Mouse (Mus musculus) brain, embryonic 18.5 days (tissue): Measurements from ENCODE around the gene Ccdc142.
A peak's percentile ranks its signal among the peaks of the same experiment; 100 is the strongest.

Experiments used
- DNase-seq: peaks from one replicate; pipeline ENCODE4 v3.0.0-alpha.2; 2012; ENCODE audit warnings: low read depth, low spot score

Ccdc142 gene

DNA sequence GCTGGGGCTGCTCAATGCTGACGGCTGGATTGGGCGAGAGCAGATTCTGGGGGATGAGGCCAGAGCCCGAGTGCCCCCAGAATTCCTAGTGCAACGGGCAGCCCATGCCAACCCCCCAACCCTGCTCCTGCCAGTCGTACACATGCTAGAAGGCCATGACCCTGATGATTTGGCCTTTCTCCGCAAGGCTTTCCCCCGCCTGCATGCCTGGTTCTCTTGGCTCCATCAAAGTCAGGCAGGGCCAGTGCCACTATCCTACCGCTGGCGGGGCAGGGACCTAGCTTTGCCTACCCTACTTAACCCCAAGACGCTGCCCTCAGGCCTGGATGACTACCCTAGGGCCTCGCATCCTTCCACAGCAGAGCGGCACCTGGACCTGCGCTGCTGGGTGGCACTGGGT lies 16.2 kb downstream of the Ccdc142 start:
- no peak for DNase-seq

DNA sequence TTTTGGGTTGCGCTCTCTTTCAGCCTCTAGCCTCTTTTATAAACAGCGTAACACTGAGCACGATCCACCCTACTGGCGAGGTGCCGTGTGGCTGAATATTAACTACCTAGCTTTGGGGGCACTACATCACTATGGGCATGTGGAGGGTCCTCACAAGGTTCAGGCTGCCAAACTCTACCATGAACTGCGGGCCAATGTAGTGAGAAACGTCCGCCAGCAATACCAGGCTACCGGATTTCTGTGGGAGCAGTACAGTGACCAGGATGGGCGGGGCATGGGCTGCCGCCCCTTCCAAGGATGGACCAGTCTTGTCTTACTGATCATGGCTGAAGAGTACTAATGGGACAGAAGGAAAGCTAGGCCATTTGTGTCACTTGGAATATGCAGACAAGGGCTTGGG lies 17.0 kb downstream of the Ccdc142 start:
- DNase-seq: no peak

DNA sequence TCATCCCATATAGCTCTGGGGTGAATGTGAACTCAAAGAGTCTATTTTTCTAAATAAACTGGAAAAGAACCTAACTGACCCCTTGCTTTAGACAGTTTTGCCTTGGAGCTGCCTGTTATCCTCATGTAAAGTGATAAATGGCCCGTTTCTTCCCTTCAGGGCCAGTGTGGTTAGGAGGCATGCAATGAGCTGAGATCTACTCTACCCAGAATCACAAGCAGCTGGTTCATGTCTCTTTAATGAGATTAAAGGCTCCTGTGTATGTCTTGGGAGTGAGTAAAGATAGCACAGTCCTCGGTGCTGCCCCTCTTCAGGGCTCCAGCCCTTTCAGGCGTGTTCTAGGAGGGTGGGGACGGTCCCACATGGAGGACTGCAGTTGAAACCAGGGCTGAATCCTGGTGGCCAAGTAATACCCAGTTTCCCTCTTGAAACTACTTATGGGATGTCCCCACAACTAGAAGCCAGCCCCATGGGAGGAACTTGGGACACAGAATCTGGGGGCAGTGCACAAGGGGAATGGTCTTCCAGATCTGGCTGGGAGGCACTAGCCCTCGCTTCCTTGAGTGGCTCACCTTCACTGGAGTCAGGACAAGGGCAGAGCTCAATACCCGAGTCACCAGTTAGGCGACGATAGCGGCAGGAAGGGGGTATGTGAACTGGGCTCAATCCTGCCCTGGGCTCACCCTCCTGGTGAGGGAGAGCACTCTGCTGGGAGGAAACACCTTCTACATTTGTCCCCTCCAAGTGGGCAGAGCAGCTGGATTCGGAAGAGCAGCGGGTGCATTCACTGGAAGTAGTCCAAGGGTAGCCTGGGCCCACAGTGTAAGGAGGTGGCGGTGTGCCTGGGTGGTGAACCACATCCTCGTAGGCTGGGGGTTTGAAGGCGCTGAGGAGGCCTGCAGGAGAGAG lies 17.7 kb downstream of the Ccdc142 start:
- DNase-seq: no peak

DNA sequence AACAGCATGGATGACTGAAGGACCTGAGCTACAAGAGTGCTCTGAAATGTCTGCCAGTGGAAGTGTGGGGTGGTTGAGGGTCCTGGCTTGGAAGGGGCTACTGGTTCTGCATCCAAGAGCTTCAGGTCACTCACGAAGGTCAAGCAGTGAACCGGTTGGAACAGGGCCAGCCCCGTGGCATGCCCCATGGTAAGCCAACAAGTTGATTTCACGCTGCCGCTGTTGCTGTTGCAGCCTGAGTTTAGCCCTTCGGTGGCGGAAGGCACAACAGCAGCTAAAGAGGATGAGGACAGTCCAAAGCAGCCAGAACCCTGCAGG lies 18.3 kb downstream of the Ccdc142 start:
- DNase-seq: no peak

DNA sequence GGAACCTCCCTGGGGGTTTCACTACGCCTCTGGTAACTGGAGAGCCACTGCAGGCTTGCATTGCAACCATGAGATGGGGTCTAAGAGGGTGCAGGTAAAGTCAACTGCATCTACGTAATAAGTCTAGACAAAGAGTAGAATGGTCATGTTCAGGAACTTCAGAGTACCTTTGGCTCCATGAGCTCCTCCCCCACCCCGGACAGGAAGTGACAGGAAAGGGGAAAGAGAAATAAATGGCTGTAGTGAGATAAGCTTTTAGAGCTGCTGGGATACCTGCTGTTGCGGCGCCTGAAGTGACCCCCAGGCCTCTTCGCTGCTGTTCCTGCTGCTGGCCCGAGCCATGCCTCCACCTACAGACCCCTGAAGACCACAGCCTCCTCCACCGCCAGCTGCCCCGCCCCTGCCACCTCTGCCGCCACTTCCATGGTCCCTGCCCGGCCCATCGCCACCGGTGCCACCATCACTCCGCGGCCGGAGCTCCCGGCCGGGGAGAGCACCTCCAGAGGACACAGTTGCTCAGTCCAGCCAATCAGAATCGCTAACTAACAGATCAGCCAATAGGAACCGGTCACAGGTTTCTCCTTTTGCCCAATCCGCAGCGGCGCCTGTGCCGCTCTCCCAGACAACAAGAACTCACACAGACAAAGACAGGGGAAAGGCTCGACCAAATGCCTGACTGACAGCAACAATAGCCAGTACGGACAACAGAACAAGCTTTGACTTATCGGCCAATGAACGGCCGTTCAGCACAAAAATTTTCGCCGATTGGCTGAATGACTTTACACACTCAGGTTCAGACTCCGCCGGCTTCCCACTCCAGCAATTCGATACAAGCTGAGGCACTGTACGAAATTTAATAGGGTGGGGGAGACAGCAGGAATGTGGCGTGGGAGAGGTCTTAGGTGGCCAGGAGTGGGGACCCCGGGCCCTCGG lies 19.8 kb downstream of the Ccdc142 start, which contains the start of gene Wbp1:
Gene Wbp1 (minus strand): TSS at position 630 of the 933 bp plus-strand sequence.
- DNase-seq: peak; percentile 99

DNA sequence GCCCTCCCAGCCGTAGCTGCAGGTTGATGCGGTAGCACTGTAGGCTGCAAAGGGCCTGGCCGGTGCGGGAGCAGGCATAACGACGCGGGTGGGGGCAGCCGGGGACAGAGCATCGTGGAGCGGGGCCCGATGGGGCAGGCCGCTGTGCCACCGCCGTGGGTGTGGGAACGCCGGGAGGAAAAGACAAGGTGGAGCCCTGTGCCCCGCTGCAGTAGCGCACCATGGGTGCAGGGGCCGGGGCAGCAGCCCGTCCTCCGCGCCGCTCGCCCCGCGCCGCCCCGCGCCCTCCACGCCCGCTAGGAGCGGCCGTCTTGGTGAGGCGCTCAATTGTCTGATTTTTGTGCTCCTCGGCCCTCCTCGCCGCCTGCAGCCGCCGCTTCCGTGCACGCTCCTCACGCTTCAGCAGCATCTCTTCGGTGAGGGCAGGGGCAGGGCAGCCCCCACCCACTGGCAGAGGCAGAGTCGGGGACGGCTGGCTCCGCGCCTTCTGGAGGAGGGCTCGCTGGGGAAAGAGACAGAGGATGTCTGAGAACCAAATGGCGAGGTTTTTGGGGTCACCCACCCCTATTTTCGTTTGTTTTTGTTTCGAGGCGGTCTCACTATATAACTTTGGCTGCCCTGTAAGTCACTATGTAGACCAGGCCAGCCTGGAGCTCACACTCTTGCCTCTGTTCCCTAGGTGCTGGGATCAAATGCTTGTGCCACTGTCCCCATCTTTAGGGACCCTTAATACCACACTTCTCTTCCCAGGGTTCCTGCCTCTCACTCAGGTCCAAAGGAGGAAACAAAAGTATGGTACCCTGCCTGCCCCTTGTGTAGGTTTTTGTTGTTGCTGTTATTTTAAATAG lies 20.7 kb downstream of the Ccdc142 start:
- no peak for DNase-seq

DNA sequence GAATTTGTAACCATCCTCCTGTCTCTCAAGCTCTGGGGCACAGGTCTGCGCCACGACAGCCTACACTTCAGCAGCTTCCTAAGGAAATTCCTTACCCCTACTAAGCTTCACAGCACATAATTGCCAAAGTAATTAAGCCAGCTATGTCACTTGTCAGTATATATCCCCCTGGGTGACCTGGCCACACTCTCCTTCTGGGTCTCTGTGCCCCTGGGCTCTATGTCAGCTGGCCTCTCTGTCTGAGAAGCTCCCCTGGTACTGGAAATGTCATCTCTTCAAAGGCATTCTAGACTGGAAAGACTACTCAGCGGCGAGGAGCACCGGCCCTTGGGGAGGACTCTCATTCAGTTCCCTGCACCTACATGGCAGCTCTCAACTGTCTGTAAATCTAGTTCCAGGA lies 21.6 kb downstream of the Ccdc142 start:
- DNase-seq: no peak

DNA sequence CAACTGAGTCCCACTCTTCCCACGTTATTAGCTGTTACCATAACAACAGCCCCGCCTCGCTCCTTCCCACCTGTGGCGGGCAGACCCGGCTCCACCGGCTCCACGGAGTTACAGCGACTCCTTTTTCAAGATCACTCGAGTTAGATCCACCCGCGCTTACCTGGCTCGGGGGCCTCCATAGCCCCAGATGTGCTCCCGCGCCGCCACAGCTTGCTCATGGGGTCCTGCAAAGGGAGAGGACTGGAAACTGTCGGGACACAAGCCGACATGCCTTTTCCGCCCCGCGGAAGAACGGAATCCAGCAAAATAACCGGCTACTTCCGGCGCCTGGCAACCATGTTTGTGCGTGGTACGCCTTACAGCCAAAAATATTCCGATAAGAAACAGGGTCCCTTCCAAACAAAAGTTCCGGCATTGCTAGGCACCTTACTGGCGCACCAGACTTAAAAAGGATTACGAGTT lies 23.5 kb downstream of the Ccdc142 start:
- peak; percentile 88 for DNase-seq

DNA sequence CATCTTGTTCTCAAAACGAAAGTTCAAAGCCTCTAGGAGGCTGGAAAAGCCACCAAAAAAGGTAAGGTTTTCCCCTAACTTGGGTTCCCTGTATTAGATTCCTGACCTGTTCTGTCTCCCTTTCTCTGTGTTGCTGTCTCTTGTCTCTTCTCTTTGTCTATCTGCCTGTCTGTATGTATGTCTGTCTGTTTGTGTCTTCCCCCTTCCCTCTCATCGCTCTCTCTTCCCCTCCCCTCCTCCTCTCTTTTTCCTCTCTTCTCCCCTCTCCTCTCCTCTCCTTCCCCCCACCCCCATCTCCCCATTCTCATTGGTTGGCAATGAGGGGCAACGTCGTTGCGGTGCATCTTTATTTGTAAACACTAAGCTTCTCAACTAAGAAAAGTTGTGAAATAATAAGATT lies 23.9 kb downstream of the Ccdc142 start, which contains the start of gene Ino80b:
Gene Ino80b (minus strand): TSS at position 101 of the 400 bp plus-strand sequence.
- no peak for DNase-seq

DNA sequence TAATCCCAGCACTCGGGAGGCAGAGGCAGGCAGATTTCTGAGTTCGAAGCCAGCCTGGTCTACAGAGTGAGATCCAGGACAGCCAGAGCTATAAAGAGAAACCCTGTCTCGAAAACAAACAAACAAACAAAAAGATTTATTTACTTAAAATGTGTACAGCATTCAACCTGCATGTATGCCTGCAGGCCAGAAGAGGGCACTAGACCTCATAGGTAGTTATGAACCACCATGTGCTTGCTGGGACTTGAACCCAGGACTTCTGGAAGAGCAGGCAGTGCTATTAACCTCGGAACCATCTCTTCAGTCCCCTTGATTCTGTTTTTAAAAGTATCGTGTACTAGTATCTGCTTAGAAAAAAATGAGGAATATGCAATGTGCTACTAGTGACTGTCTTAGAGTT lies 26.0 kb downstream of the Ccdc142 start:
- no peak for DNase-seq

DNA sequence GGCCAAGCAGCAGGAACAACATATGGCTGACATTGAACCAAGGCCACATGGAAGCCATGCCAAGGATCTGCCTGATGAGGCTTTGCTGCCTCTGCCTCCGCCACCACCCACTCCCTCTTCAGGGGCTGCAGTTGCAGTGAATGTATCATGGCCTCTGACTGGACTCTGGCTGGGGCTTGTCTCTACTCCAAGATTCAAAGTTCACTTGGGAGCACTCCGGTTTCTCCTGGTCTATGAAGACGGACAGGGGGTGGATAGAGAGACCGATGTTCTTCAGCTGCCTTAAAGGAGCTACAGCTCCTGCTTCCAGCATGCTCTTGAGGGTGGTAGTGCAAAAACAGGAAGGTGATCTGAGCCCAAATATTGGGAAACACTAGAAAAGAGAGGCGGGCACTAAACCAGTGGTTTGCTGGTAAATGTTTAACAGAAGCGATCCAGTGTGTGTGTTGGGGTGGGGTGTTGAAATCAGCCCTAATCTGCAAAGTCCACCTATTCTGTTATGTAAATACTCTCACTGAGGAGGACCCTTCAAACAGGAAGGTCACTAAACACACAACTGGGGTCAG lies 30.2 kb downstream of the Ccdc142 start:
- no peak for DNase-seq

DNA sequence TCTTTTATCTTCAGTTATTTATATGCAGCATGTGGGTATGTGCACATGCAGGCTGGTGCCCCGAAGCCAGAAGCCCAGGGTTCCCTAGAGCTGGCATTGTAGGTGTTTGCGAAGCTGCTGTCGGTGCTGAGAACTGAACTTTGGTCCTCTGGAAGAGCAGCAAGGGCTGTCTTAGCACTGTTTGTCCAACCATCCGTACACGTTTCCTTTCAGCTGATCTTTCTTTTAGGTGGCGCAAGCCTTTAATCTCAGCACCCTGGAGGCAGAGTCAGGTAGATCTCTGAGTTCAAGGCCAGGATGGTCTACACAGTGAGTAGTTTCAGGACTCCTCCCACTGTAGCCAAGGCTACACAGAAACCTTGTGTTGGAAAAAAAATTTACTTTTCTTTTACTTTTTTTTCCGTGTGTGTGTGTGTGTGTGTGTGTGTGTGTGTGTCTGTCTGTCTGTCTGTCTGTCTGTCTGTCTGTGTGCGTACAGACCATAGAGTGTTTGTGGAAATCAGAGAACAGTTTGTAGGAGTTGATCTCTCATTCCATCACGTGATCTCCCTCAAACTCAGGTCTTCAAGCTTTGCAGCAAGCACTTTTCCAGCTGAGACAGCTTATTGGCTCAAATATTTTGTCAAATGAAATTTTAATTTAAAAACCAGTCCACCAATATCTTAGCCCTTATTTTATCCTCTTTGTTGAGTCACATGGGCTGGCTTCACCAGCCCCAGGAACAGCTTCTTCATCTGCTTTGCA lies 30.9 kb downstream of the Ccdc142 start:
- no peak for DNase-seq

DNA sequence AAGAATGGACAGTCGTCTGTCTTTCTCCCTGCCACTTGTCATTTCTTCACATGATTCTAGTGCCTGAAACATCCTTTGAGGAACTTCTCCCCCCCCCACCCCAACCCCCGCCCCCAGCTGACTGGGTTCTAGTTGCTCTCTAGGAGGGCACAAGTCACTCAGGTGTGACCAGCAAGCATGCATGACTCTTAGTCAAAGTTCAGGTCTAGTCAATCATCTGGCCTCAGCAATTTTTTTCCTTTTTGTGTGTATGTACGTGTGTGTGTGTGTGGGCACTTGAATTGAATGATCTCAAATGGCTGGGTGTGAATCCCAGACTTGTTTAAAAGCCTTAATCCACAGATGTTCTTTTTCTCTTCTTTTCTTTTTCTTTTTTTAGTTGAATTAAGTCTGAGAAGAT lies 32.8 kb downstream of the Ccdc142 start:
- no peak for DNase-seq

DNA sequence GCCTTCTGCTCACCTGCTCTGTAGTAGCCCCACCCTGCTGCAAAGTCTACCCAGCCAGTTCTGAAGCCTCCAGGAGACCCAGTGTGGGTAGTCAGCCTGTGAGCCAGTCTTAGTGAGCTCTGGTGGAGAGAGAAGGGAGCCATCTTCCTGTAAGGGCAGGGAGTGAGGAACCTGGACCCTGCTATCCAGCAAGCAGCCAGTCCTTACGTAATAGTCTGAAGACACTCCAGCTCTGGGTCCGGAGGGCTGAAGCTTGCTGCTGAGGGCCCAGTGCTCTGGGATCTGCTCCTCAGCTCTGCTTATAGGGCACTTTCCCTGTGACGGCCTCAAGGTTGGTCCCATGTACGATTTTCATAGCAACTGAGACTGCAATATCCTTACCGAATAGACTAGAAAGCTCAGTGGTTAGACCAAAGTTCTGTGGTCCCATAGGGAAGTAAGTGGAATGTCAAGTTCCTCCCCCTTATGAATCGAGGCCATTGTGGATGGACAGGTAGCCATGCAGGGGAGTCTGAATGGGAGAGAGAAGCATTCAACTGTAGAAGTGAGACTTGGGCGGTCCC lies 33.6 kb downstream of the Ccdc142 start, which contains the start of gene Rtkn:
Gene Rtkn (plus strand): TSS at position 513 of the 563 bp plus-strand sequence.
- no peak for DNase-seq

DNA sequence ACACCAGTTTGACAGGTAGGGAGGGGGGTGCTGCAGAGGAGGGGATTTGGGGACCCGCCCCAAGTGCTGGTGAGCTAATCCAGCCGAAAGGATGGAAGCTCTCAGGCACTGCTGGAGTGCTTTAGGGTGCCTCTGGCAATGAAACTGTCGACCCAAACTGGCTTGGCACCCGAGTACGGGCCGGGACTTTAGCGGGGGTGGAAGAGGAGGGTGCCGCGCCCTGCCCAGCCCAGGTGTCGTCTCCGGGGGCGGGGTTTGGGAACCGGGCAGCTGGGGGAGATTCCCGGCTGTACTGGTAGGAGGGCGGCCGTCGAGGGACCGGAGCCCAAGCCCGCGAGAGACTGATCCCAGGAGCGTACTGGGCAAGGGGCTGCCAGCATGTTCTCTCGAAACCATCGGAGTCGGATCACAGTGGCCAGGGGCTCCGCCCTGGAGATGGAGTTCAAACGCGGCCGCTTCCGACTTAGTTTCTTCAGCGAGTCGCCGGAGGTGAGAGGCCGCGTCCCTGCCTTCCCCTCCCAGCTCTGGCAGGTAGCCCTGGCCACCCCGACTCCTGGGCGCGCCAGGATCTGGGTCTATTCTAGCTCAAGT lies 34.3 kb downstream of the Ccdc142 start:
- no peak for DNase-seq

DNA sequence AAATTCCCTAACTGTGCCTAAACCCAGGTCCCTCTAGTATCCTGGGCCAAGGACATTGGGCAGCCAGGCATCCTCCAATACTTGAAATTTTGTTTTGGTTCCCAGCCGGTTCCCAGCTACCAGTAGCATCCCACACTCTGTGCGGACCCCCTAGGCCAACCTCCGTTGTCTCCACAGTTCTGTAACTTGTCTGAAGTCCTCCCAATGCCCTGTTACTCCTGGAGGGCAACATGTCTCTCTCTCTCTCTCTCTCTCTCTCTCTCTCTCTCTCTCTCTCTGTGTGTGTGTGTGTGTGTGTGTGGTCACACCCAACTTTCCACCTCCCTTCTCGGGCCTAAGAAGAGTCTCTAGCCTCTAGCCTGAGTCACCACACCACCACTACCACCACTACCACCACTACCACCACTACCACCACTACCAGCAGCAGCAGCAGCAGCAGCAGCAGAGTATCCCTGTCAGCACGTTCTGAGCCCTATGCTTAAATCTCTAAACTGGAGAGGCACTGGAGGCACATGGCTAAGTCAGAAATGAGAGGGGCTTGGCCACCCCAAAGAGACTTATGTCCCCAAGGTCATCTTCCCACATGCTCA lies 35.0 kb downstream of the Ccdc142 start:
- DNase-seq: no peak

DNA sequence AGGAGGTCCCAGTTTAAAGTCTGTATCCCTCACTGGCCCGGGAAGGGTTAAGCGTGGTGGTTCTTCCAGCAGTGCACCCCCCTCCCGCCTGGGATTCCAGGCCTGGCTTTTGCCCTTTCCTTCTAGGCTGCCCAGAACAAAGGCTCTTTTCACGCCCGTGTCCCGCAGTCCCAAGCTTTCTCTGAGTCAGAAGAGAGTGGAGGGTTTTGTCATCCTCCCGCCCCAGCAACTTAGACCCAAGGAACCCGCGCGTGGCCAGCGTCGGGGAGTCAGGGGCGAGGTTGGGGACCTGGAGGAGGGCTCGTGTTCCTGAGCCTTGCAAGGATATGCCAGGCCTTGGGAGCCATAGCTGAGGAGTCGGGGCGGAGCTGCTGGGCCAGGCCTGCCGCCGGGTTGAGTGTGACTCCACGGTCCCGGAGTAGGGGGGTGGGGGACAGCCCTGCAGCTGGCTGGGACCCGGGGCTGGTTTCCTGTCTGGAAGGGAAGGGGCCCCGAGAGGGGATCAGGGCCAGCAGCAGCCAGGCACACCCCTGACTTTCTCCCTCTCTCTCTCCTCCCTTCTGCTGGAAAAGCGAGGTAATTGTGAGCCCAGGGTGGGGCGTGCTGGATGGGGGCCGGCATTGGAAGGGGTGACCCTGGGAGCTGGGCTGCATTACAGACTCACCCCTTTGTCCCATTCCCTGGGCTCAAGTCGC lies 35.6 kb downstream of the Ccdc142 start:
- DNase-seq: no peak

DNA sequence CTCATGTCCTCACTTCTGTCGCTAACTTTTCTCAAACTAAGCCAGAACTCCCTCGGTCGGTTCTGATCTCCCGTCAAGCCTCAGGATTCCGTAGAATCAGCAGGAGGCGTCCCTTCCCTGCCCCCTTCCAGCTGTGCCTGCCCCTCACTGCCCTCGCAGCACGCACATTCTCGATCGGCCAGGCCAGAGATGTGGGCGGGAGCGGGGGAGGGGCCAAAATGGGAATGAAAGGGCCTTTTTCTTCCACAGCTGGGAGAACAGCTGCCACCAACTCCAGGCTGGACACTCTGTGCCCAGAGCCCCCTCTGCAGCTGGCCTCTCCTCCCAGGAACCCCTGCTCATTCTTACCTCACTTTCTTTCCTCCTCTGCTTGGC lies 36.2 kb downstream of the Ccdc142 start:
- no peak for DNase-seq

DNA sequence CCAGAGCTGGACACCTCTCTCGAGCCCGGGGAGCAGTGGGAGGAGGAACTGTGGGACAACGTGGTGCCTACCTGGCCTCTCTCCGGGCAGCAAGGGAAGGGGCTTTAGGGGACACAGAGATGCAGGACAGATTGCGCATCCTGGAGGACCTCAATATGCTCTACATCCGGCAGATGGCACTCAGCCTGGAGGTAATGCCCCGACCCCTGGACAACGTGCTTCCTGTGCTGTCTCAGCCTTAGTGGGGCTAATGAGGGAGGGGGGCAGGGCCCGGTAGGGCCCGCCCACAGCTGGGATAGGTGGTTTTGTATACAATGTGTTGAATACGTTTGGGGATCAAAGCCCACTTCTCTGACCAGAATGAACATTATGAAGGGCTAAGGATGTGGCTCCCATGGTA lies 36.7 kb downstream of the Ccdc142 start:
- no peak for DNase-seq
